Mouse (Mus musculus) thymus, postnatal 25 days (tissue): ENCODE measurements around the gene Gm9040.
"Not testable (repeated sequence)": the region's sequence is repeated elsewhere in the genome, so short reads cannot be mapped to it uniquely, and the experiment has no call there.

ENCODE experiments used
- DNase-seq: peaks from one replicate; pipeline ENCODE4 v3.0.0; 2022

The Gm9040 gene

DNA sequence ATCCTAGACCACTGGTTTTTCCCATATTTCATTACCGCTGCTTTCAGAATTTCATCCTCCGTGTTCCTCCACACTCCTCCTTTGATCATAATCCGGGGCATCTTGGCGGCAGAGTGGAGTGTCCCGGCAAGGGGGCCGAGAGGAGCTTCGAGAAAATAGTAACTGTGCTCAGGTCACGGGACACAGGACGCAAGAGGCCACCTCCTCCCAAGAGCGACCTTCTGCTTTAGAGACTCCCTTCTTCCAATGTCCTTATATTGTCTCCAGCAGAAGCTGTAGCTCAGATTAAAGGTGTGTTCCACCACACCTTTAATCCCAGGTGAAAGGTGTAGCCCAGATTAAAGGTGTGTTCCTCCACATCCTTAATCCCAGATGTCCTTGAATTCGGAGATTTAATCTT is at the start of gene Gm9040:
Gene Gm9040, minus strand, starts transcription at position 101 of the 400 bp plus-strand sequence.
- not testable (repeated sequence) for DNase-seq

DNA sequence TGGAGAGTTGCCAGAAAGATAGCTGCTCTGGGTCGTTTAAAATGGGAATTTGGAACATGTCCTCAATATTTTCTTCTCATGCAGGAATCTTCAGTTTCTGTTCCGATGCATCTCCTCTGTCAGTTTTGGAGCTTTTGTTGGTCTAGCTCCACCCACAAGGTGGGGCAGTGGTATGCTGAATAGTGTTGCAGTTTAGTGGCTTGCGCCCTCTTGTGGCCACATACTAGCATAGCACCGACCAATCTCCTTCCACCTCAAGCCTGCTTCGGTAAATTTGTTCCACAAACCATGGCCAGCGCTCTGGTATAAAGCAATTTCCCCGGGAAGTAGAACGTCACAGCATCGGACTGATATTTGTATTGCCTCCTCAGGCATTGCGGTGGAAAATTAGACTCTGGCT is 43.7 kb upstream of the Gm9040 start:
- DNase-seq, result peak; percentile 82

DNA sequence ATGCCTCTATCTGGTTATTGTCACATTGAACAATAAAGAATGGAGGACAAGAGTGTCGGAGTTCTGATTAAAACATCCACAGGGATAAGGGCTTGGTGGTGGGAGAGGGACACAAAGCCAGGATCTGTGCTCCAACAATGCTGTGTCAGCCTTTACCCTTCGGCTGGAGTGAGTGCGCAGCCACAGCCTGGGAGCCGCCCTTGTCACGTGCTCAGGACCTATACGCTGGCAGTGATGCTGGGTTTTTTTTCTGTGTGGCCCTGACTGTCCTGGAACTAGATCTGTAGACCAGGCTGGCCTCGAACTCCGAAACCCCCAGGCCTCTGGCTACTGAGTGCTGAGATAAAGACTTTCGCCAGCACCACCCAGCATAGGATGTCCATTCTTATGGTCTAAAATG is 42.7 kb upstream of the Gm9040 start:
- no peak for DNase-seq

DNA sequence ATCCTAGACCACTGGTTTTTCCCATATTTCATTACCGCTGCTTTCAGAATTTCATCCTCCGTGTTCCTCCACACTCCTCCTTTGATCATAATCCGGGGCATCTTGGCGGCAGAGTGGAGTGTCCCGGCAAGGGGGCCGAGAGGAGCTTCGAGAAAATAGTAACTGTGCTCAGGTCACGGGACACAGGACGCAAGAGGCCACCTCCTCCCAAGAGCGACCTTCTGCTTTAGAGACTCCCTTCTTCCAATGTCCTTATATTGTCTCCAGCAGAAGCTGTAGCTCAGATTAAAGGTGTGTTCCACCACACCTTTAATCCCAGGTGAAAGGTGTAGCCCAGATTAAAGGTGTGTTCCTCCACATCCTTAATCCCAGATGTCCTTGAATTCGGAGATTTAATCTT is 27.2 kb upstream of the Gm9040 start, which contains the start of gene Gm9049:
Gene Gm9049, minus strand, starts transcription at position 101 of the 400 bp plus-strand sequence.
- DNase-seq, result not testable (repeated sequence)

DNA sequence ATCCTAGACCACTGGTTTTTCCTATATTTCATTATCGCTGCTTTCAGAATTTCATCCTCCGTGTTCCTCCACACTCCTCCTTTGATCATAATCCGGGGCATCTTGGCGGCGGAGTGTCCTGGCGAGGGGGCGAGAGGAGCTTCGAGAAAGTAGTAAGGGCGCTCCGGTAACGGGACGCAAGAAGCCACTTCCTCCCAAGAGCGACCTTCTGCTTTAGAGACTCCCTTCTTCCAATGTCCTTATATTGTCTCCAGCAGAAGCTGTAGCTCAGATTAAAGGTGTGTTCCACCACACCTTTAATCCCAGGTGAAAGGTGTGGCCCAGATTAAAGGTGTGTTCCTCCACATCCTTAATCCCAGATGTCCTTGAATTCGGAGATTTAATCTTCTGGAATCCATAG is 21.8 kb upstream of the Gm9040 start, which contains the start of gene Gm9048:
Gene Gm9048, minus strand, starts transcription at position 101 of the 400 bp plus-strand sequence.
- DNase-seq, result not testable (repeated sequence)

DNA sequence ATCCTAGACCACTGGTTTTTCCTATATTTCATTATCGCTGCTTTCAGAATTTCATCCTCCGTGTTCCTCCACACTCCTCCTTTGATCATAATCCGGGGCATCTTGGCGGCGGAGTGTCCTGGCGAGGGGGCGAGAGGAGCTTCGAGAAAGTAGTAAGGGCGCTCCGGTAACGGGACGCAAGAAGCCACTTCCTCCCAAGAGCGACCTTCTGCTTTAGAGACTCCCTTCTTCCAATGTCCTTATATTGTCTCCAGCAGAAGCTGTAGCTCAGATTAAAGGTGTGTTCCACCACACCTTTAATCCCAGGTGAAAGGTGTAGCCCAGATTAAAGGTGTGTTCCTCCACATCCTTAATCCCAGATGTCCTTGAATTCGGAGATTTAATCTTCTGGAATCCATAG is 16.4 kb upstream of the Gm9040 start, which contains the start of gene Gm9046:
Gene Gm9046, minus strand, starts transcription at position 101 of the 400 bp plus-strand sequence.
- DNase-seq, result not testable (repeated sequence)

DNA sequence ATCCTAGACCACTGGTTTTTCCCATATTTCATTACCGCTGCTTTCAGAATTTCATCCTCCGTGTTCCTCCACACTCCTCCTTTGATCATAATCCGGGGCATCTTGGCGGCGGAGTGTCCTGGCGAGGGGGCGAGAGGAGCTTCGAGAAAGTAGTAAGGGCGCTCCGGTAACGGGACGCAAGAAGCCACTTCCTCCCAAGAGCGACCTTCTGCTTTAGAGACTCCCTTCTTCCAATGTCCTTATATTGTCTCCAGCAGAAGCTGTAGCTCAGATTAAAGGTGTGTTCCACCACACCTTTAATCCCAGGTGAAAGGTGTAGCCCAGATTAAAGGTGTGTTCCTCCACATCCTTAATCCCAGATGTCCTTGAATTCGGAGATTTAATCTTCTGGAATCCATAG is 11.0 kb upstream of the Gm9040 start, which contains the start of gene Gm9045:
Gene Gm9045, minus strand, starts transcription at position 101 of the 400 bp plus-strand sequence.
- not testable (repeated sequence) for DNase-seq

DNA sequence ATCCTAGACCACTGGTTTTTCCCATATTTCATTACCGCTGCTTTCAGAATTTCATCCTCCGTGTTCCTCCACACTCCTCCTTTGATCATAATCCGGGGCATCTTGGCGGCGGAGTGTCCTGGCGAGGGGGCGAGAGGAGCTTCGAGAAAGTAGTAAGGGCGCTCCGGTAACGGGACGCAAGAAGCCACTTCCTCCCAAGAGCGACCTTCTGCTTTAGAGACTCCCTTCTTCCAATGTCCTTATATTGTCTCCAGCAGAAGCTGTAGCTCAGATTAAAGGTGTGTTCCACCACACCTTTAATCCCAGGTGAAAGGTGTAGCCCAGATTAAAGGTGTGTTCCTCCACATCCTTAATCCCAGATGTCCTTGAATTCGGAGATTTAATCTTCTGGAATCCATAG is 5.5 kb upstream of the Gm9040 start, which contains the start of gene Gm9044:
Gene Gm9044, minus strand, starts transcription at position 101 of the 400 bp plus-strand sequence.
- not testable (repeated sequence) for DNase-seq

DNA sequence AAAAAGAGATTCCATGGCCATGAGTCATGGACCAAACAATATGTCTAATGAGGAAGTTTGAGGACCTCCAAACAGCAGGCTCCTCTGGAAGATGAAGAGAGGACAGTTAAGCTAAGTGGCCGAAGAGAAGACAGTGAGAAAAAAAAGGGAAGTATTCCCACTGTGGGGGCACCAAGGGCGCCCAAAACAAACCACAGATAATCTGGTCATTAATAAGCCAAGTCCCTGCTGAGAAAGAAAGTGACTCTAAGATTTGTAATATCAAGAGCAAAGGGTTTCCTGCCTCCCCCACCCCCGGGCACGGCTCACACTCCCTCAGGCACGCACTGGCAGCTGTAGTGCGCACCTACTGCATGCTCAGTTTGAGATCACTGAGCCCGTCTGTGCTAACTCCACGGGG is 7.7 kb downstream of the Gm9040 start:
- no peak for DNase-seq

DNA sequence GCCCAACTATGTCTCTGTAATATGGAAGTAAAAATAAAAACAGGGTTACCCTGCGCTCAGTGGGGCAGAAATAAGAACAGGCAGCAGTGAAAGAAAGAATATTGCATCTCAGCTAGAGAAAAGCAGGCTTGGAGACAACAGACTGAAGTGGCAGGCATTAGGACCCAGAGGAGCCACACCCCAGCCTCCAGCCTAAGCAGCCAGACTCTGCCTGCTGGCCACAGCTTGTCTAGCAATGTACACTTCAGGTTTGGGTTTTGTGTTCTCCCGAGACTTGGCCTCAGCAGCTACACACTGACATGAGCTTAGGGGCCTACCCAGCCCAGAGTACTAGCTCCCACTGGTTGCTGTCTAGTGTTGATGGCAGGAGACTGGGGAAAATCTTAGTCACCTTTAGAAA is 24.6 kb downstream of the Gm9040 start:
- DNase-seq, result not testable (repeated sequence)

DNA sequence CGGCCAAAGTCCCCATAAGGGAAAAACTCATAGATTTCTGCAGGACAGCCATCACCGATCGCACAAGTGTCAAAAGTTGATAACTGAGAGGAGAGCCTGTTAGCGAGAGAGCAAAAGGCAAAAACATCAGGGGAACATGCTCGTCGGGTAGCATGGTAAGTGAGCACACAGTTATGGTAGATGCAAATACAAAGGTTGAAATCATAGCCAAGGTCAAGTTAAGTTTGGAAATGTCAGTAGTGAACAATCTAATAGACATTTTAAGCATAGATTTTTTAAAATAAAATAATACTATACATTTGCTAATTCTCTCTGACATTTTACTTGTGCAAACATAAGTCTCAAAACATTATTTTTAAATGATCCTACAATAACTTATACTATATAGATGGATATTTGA is 31.8 kb downstream of the Gm9040 start, which contains the start of gene Iltifb:
Gene Iltifb, minus strand, starts transcription at position 101 of the 400 bp plus-strand sequence.
- DNase-seq, result no peak

DNA sequence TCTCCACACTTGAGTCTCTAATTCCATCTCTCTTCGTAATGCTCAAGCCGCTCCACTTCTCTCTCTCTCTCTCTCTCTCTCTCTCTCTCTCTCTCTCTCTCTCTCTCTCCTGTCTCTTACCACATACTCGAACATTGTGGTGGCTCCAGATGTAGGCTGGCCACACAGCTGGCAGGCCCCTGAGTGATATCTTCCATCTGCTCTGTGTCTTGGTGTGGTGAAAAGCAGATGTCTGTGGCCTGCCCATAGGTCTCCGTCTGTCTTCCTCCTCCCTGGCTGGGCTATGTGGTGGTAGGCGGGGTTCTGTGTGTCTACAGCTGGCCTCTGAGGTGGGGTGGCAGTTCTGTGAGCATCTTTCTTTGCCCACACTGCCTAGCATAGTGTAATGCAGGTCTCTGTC is 43.8 kb downstream of the Gm9040 start:
- DNase-seq, result not testable (repeated sequence)

DNA sequence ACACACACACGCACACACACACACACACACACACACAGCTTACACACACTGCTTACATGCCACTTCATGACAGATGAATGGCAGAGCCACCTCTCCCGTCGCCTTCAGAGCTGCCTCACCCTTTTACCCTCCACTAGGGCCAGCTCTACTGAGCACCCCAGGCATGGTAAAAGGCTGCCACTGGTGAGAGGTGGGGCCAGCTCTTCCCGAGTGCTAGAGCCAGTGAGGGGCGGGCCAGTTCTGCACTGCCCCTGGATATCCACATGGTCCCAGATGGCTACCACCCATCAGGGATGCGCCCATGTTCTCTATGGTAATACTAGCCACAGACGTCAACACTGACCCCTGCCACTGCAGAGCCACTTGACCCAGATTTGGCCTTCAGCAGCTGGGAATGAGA is 44.2 kb downstream of the Gm9040 start:
- not testable (repeated sequence) for DNase-seq

DNA sequence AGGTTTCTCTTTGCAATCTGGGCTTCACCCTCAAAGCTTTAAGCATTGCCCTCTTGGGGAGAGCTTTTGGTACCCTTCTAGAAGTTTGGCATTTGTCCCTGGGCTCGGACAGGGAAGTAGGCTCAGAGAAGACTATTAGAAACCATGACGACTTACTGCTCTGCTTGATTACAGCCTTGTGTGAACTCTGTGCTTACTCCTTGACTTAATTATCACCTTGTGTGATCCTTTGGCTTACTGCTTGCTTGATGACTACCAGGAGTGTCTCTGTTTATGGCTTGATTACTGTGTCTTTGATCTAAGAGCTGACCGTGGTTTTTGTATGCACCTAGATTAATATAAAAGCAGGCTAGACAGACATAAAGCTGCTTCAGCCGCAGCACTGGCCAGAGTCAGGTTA is 48.7 kb downstream of the Gm9040 start:
- DNase-seq, result not testable (repeated sequence)
